Mouse (Mus musculus): ENCODE data around the gene Pcsk7. TPM values are rescaled to one million over a fixed set of nuclear protein-coding genes. Genes with fewer than 3 reads are reported as not detected.

Pcsk7 gene
- polyA plus RNA-seq, 1 experiment = 32.6 TPM

GRCm38 (mm10) chr9:45958023-45958670 lies 51.9 kb downstream of the Pcsk7 start:
- DNase-seq = no peak
- WGBS = 50% methylated on average over 7 of the region's 7 CpGs
- TF ChIP-seq POLR2A (IDR thresholded peaks at IDR 0.05; ENCODE audit: borderline replicate concordance, insufficient read depth, low read length) (no peak), CTCF (IDR thresholded peaks at IDR 0.05; ENCODE audit: borderline replicate concordance, insufficient read depth, low read depth, low read length) (no peak)
- H3K4me1 ChIP-seq (ENCODE audit: control insufficient read depth, insufficient read depth, low read length) = peaks cover 6% of the 10 kb centered on the region
- H3K27ac ChIP-seq (ENCODE audit: insufficient read depth, low read length) = no peak overlapping the region
- H3K4me3 ChIP-seq (replicated peaks; ENCODE audit: insufficient read depth, low read depth, low read length) = no peak overlapping the region
- H3K27me3 ChIP-seq (ENCODE audit: control insufficient read depth, insufficient read depth, low read length) = no peaks in the 10 kb centered on the region

DNA sequence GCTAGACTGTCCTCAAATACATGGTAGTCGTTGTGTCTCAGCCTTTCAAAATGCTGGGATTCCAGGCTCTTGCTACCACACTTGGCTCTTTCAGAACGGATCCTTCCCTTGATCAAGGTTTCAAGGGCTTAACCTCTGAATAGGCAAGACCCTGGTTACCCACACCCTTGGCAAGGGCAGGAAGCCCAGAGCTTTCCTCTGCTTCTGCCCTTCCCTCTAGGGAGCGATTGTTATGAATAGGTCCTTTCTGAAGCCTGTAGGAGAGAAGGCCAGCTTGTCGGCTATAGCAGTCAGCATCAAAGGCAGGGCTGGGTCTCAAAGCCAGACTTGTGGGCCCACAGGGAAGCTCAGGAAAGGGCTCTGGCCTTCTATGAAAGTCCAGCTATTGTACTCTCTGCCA lies 52.6 kb downstream of the Pcsk7 start:
- no peaks in the 10 kb centered on the region for H3K27me3 ChIP-seq (ENCODE audit: control insufficient read depth, insufficient read depth, low read length)
- no peak overlapping the region for H3K27ac ChIP-seq (ENCODE audit: insufficient read depth, low read length)
- 60% methylated on average over 4 of the region's 4 CpGs for WGBS
- no peak for DNase-seq
- no peak overlapping the region for H3K4me3 ChIP-seq (replicated peaks; ENCODE audit: insufficient read depth, low read depth, low read length)
- peaks cover 3% of the 10 kb centered on the region for H3K4me1 ChIP-seq (ENCODE audit: control insufficient read depth, insufficient read depth, low read length)
- TF ChIP-seq CTCF (IDR thresholded peaks at IDR 0.05; ENCODE audit: borderline replicate concordance, insufficient read depth, low read depth, low read length) = no peak
- TF ChIP-seq POLR2A (IDR thresholded peaks at IDR 0.05; ENCODE audit: borderline replicate concordance, insufficient read depth, low read length) = no peak

DNA sequence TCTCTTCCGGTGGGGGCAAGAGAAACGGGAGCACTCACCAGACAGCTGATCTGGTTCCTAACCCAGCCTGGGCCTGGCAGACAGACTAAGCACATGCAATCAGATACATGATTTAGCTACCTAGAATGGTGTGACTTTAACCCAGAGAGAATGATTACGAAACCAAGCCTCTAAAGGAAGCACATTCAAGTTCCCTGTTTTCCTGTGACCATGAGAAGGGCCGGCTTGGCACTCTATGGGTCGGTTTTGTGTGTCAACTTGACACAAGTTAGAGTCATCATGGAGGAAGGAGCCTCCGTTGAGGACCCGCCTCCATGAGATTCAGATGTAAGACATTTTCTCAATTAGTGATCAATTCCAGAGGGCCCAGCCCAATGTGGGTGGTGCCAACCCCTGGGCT lies 53.4 kb downstream of the Pcsk7 start:
- peaks cover 4% of the 10 kb centered on the region for H3K4me1 ChIP-seq (ENCODE audit: control insufficient read depth, insufficient read depth, low read length)
- H3K4me3 ChIP-seq (replicated peaks; ENCODE audit: insufficient read depth, low read depth, low read length) = no peak overlapping the region
- TF ChIP-seq CTCF (IDR thresholded peaks at IDR 0.05; ENCODE audit: borderline replicate concordance, insufficient read depth, low read depth, low read length) = no peak
- no peak for TF ChIP-seq POLR2A (IDR thresholded peaks at IDR 0.05; ENCODE audit: borderline replicate concordance, insufficient read depth, low read length)
- DNase-seq = no peak
- no peaks in the 10 kb centered on the region for H3K27me3 ChIP-seq (ENCODE audit: control insufficient read depth, insufficient read depth, low read length)
- no peak overlapping the region for H3K27ac ChIP-seq (ENCODE audit: insufficient read depth, low read length)
- WGBS = 86% methylated on average over 7 of the region's 7 CpGs

GRCm38 (mm10) chr9:45961855-45962254 lies 55.6 kb downstream of the Pcsk7 start:
- TF ChIP-seq POLR2A (IDR thresholded peaks at IDR 0.05; ENCODE audit: borderline replicate concordance, insufficient read depth, low read length) = no peak
- TF ChIP-seq CTCF (IDR thresholded peaks at IDR 0.05; ENCODE audit: borderline replicate concordance, insufficient read depth, low read depth, low read length) = no peak
- Histone ChIP-seq H3K27ac (ENCODE audit: insufficient read depth, low read length) (no peak overlapping the region), H3K4me3 (replicated peaks; ENCODE audit: insufficient read depth, low read depth, low read length) (no peak overlapping the region), H3K27me3 (ENCODE audit: control insufficient read depth, insufficient read depth, low read length) (no peaks in the 10 kb centered on the region), H3K4me1 (ENCODE audit: control insufficient read depth, insufficient read depth, low read length) (peaks cover 6% of the 10 kb centered on the region)
- DNase-seq = peak in 1 of 2 experiments; percentile 77
- 12% methylated on average over 2 of the region's 2 CpGs for WGBS

GRCm38 (mm10) chr9:45963577-45963976 lies 57.3 kb downstream of the Pcsk7 start:
- no peak overlapping the region for H3K27ac ChIP-seq (ENCODE audit: insufficient read depth, low read length)
- TF ChIP-seq POLR2A (IDR thresholded peaks at IDR 0.05; ENCODE audit: borderline replicate concordance, insufficient read depth, low read length) = no peak
- no peak for TF ChIP-seq CTCF (IDR thresholded peaks at IDR 0.05; ENCODE audit: borderline replicate concordance, insufficient read depth, low read depth, low read length)
- 89% methylated on average over 6 of the region's 6 CpGs for WGBS
- no peak overlapping the region for H3K4me3 ChIP-seq (replicated peaks; ENCODE audit: insufficient read depth, low read depth, low read length)
- H3K27me3 ChIP-seq (ENCODE audit: control insufficient read depth, insufficient read depth, low read length) = no peaks in the 10 kb centered on the region
- DNase-seq = no peak
- peaks cover 6% of the 10 kb centered on the region for H3K4me1 ChIP-seq (ENCODE audit: control insufficient read depth, insufficient read depth, low read length)

- 73% methylated on average over 2 of the region's 2 CpGs for WGBS
- Histone ChIP-seq H3K27me3 (ENCODE audit: control insufficient read depth, insufficient read depth, low read length) (no peaks in the 10 kb centered on the region), H3K4me3 (replicated peaks; ENCODE audit: insufficient read depth, low read depth, low read length) (no peak overlapping the region), H3K27ac (ENCODE audit: insufficient read depth, low read length) (no peak overlapping the region), H3K4me1 (ENCODE audit: control insufficient read depth, insufficient read depth, low read length) (no peaks in the 10 kb centered on the region)
- TF ChIP-seq POLR2A (IDR thresholded peaks at IDR 0.05; ENCODE audit: borderline replicate concordance, insufficient read depth, low read length) (no peak), CTCF (IDR thresholded peaks at IDR 0.05; ENCODE audit: borderline replicate concordance, insufficient read depth, low read depth, low read length) (peak; percentile 14; the same call in 1 of the 2 replicates)
- DNase-seq = no peak
Measured at GRCm38 (mm10) chr9:45976884-45977283, 70.6 kb downstream of the Pcsk7 start.

Other genes with a start within 250 kb of the Pcsk7 start
- gene Cep164, start 77.8 kb upstream of the Pcsk7 start, polyA plus RNA-seq (2012; rRNA removed) = 30.5 and 32.5 TPM in 2 replicates
- gene Bace1, start 67.9 kb upstream of the Pcsk7 start, polyA plus RNA-seq (2012; rRNA removed) = 68.2 and 76.7 TPM in 2 replicates
- gene Rnf214, start 414 bp downstream of the Pcsk7 start, polyA plus RNA-seq (2012; rRNA removed) = 45.8 and 47.4 TPM in 2 replicates
- gene Tagln, start 29.6 kb downstream of the Pcsk7 start, polyA plus RNA-seq (2012; rRNA removed) = 13.2 and 13.7 TPM in 2 replicates
- 130 and 142 TPM in 2 replicates for gene Sidt2, start 48.8 kb downstream of the Pcsk7 start, polyA plus RNA-seq (2012; rRNA removed)
- 108 and 111 TPM in 2 replicates for gene Pafah1b2, start 106.2 kb downstream of the Pcsk7 start, polyA plus RNA-seq (2012; rRNA removed)
- 63.1 and 69.1 TPM in 2 replicates for gene Sik3, start 106.3 kb downstream of the Pcsk7 start, polyA plus RNA-seq (2012; rRNA removed)